Mouse (Mus musculus) embryo, embryonic 11 days (tissue): ENCODE data around the gene Trpm5.

Experiments
- DNase-seq: peaks from one replicate; pipeline ENCODE4 v3.0.0-alpha.2; 2015

The Trpm5 gene

GRCm38 (mm10) chr7:143105258-143105897 is 10.9 kb upstream of the Trpm5 start:
- no peak for DNase-seq

- DNase-seq: no peak
Observed at GRCm38 (mm10) chr7:143100759-143101158, 6.3 kb upstream of the Trpm5 start.

DNA sequence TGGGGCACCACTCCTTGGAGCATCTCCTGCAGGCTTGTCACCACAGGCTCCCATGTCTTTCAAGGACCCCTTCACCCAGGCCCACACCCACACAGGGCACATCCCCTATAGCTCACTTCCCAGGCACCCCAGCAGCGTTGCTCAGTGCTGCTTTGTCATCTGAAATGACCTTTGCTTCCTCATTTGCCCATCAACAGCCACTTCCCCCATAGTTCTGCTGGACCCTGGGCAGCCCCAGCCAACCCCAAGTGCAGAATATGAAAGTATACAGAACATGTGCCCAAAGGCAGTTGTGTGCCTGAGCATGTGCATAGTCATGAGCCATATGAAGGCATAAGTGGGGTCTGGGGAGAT is 1.1 kb upstream of the Trpm5 start:
- DNase-seq: no peak

GRCm38 (mm10) chr7:143093847-143094246 is 595 bp downstream of the Trpm5 start:
- DNase-seq: no peak

DNA sequence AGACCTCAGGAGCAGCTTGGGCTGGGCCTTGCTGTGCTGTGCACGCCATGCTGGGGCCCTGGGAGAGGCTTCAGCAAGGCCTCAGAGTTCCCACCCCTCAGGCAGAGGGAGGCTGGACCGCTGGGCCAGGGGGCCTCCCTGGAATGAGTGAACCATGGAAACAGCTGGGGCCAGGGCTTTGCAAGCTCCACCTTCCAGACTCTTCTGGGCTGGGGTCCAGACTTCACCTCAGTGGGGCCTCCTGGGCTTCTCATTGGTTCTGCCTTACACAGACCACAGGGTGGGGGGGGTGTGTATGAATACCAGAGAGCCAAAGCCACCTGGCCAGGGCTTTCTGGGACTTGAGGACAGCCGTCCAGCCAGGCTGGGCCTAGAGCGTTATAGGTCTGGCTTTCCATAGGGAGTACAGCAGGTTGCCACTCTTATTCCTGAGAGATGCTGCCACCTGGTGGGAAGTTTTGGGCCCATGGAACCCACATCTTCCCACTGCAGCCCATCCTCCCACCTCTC is 7.3 kb downstream of the Trpm5 start:
- DNase-seq: peak; percentile 68

DNA sequence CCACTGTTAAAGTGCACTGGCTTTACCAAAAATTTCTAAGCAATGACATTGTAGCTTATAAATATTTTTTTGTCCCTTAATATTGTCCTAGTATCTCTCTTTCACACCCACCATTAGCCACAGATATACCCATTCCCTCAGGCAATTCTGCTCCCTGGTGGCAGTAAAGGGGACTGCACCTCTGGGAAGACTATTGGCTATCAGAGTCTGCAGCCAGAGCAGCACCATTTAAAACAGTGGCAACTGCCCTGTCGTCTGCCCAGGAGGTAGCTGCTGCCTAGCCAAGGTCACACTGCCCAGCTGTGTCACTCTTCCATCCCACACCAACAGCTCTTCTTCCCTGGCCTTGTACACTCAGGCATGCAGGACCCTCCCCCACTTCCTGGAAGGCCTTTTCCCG is 8.1 kb downstream of the Trpm5 start:
- DNase-seq: peak; percentile 62

DNA sequence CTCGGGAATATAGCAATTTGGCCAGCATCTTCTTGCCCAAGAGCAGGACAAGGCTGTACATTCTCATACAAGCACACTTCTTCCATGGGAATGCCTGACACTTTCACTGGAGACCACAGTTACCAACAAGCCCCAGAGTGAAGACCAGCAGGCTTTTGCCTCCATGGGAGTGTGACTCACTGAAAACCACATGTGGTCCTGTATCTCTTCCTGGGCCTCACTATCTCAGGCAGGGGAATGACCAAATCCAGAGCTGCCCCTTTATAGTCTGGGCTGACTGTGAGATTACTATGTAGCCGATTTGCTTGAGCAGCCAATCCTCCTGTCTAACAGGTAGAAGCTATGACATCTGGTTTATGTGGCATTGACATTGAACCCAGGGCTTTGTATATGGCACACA is 10.7 kb downstream of the Trpm5 start:
- DNase-seq: no peak

DNA sequence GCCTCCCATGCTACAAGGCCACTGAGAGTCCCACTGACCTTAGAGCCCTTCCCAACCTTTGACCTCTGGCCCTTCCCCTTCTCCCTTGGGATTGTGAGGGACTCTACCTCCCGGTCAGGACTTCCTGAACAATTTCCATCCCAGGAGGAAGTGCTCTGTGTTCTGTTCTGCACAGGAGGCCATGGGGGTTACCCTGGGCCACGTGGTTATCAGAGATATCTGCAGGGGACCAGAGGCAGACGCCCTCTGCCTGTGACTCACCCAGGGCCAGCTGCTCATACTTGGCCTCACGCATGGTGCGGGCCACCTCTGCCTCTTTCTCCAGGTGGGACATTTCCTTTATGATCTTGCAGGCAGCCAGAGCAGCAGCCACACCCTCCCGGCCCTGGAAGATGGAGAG is 12.4 kb downstream of the Trpm5 start:
- no peak for DNase-seq

GRCm38 (mm10) chr7:143077351-143077750 is 17.1 kb downstream of the Trpm5 start:
- no peak for DNase-seq

DNA sequence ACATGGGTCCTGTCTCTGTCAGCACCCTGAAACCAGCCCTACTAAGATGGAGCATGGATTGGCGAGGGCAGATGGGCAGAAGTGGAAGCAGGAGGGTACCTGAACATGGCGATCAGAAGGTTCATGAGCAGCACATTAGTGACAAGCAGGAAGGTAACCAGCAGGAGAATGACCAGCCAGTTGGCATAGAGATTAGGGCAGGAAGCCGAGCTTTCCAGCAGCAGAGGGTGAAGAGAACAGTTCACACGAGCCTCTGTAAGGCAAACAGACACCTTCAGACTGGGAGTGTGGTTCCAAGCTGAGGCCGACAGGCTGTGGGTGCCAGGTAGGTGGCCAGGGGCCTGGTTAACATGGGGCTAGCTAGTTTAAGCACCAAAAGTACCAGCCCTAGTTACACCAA is 19.0 kb downstream of the Trpm5 start:
- no peak for DNase-seq

DNA sequence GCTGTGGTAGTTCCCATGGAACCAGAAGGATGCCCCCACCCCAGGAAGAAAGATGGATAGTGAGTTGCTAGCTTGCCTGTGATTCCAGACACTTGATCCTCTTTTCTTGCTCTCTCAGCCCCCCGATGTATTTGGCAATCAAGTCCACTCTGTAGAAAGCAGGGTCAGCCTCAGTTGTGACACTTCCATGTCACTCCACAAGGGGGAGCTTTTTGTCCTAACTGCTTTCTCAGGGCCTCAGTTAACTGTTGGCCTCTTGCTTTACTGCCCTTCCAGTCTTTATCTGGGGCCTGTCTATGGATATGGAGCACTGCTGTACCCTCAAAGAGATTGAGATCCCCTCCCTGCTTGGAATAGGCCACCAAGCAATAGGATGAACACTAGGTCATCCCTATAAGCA is 21.4 kb downstream of the Trpm5 start:
- DNase-seq: peak; percentile 50

DNA sequence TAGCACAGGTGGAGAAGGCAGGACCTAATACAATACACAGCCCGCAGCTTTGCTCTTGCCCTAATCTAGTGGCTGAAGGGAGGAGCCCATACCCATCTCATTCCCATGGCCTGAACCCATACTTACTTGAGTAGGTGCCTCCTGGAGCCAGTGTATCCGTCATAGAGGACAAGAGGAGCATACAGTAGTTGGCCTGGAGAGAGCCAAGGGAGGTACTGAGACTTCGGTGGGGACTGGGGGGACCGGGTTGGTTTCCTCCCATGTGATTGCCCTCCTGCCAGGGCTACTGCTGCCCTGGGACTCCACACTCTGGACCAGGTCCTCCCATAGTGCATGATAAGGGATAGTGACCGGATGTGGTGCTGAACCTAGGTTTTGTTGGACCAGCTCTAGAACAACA is 21.8 kb downstream of the Trpm5 start:
- DNase-seq: no peak

- no peak for DNase-seq
Observed at GRCm38 (mm10) chr7:143070506-143071070, 23.9 kb downstream of the Trpm5 start.

DNA sequence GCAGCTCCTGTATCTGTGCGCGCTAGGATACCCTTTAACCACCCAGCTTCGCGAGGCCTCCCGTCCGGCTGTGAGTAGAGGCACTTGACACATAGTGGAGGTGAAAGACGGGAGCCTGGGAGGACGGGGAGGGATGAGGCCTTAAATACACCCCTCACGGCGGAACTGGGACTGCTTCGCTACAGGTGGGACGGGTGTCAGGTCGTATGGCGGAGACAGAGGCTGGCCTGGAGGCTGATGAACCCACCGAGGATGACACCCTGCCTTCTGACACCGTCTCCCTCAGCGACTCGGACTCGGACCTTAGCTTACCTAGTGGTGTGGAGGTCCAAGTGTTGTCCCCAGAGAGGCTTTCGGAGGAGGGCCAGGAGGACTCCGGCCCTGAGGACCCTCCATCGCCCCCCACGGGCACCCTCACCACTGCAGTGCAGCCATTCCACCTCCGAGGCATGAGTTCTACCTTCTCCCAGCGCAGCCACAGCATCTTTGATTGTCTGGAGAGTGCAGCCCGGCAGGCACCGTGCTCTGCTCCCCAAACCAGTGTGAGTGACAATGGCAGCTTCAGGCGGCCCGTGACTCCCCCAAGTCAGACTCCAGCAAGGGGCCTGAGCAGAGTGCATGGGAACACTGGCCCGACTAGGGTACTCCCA is 24.6 kb downstream of the Trpm5 start:
- no peak for DNase-seq

DNA sequence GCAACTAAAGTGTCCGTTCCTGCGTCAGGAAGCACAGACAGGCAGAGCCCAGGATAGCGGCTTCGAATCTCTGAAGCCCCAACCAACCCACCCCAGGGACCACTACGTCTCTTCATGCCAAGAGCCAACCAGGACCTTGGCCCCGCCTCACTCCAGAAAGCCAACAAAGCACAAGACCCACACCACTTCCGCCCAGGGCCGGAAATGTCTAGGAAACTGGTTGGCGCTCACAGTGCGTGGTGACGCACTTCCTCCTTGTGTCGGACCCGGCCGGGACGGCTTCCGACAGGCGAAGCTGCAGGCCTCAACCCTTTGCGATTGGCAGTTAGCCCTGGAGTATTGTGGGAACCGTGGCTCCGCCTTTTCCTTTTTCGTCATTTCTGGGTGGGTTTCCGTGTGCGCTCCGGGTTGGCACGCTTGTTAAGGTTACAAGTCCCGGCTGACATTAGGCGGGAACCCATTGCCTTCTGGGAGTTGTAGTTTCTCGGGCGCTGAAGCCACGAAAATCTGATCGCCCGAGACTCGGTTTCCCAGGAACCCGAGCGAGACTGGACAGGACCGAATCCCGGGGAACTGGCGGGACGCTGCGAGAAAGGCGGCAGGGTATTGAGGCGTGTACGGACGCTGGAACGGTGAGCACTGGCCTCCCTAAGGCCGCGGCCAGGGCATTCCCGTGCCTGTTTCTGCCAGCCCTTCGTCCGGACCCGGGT is 25.4 kb downstream of the Trpm5 start, which contains the start of gene Tssc4:
Tssc4 (plus strand) TSS at position 368 of the 710 bp plus-strand sequence.
- peak; percentile 100 for DNase-seq

DNA sequence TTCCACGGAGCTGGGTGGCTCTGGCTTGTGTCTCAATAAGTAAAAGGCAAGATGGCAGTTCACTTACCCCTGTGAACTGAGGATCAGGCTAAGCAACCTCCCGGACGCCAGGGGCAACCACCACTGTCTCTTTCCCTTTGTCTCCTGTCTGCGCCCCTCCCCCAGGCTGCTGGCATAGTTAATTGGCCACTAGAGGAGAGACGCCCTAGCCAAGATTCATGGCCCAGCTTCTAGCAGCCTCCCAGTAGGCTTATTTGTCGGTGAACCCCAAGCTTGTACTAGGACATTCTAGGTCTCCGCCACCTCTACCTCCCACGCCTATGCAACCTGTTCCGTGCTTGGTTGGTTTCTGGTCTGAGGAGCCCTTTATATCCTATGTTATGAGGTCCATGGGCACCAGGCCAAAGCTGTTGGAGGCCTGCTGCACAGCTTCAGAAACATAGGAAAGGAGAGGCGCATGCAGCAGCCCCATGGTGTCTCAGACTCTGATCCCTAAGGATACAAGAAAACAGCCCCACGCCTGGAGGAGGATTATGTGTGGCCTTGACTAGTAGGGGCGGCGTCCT is 26.0 kb downstream of the Trpm5 start:
- DNase-seq: peak; percentile 55

DNA sequence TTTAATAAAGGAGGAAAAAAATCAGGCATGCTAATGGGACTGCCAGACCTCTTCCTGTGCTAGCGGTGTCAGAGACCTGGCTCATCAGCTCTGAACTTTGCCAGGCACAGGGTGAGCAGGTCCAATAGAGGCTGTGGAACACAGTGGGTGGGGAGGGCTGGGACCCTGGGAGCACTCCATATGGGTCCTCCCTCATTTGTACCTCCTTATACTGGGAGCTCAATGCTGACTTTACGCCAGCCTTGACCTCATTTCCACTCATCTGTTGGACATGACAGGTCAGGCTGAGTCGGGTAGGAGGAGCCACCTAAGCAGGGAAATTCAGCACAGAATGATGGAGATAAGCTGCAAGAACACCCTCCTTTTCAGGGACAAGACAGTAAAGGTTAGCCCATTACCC is 26.5 kb downstream of the Trpm5 start:
- no peak for DNase-seq

GRCm38 (mm10) chr7:143067469-143067868 is 27.0 kb downstream of the Trpm5 start:
- no peak for DNase-seq

GRCm38 (mm10) chr7:143065692-143066091 is 28.8 kb downstream of the Trpm5 start:
- no peak for DNase-seq

DNA sequence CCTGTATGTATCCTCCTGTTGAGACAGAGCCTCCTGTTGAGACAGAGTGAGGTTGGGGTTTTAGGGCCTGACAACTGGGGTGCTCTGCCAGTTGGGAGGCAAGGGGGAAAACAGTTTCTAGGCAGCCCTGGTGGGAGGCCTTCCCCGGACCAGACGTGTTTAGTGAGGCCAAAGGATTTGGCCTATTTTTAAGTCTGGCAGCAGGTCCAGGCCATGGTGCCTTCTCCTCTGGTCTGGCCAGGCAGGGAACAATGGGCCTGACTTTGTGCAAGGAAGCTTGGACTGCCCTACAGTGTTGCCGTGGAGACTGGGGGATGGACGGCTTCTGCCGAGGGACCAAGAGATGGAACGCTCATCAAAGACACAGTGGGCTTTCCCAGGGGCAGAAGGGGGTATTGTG is 30.2 kb downstream of the Trpm5 start:
- DNase-seq: no peak

- no peak for DNase-seq
Observed at GRCm38 (mm10) chr7:143062704-143063103, 31.7 kb downstream of the Trpm5 start.

DNA sequence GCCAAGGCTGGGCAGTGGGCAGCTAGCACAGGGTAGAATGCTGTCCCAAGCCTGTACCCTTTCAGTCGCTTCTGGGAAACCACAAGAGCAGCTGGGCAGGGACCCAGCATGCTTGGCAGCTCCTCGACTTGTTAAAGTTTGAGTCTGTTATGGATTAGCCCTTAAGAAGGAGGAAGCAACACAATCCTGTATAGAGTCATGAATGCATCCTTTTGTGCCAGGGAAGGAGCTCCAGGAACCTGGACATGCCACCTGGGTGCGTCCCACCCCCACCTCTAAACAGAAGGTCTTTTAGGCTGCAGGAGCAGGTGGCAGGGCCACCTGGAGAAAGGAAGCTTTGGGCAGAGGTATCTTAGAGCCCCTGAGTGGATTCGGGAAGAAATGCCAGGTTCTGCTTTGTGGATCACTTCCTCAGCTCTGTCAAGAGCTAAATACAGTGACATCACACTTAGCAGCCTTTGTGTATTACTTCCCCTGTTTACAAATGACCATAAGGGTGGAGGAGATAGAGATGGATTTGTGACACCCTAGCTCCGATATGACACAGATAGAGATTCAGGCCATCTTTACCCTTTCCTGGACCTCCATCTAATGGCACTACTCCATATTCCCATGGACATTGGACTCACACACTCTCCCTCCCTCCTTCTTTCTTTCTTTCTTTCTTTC is 35.1 kb downstream of the Trpm5 start:
- DNase-seq: no peak

GRCm38 (mm10) chr7:143058221-143058697 is 36.2 kb downstream of the Trpm5 start:
- DNase-seq: no peak
